Mouse (Mus musculus): ENCODE data around the gene Crybb1. TPM values are rescaled to one million over a fixed set of nuclear protein-coding genes. Genes with fewer than 3 reads are reported as not detected.
A peak's percentile ranks its signal among the peaks of the same experiment; 100 is the strongest.

The Crybb1 gene
- polyA plus RNA-seq (2014; fragmentation: Nextera tagmentation; extraction: Ambion mirVana): 0.29 and 0.84 TPM in 2 replicates

GRCm38 (mm10) chr5:112255426-112255825, at the start of gene Crybb1:
TSS of gene Crybb1 (plus strand) at chr5:112255815.
- Histone ChIP-seq H3K9ac (ENCODE audit: low read length) (no peak within 1 kb of the TSS), H3K27me3 (ENCODE audit: control insufficient read depth, insufficient read depth, low read length) (no peaks in the 10 kb centered on the region), H3K9me3 (ENCODE audit: control insufficient read depth, low read length) (no peaks in the 10 kb centered on the region), H3K36me3 (ENCODE audit: control insufficient read depth, insufficient read depth, low read length) (no peaks in the 10 kb centered on the region), H3K27ac (ENCODE audit: low read depth, low read length) (no peak within 1 kb of the TSS), H3K4me2 (no peak within 1 kb of the TSS), H3K4me3 (ENCODE audit: low read depth, low read length) (no peak within 1 kb of the TSS), H3K4me1 (ENCODE audit: control insufficient read depth, insufficient read depth, low read length) (no peaks in the 10 kb centered on the region; the same call in 1 of the 2 replicates)
- DNase-seq (ENCODE audit: low spot score, missing footprints) (no peak), ATAC-seq (ENCODE audit: low FRiP score) (no peak)
- 57% methylated on average over 3 of the region's 3 CpGs for WGBS

- 27% methylated on average over 16 of the region's 16 CpGs for WGBS
- no peak overlapping the region for H3K9ac ChIP-seq (ENCODE audit: low read length)
Measured at GRCm38 (mm10) chr5:112206543-112207255, 48.9 kb upstream of the Crybb1 start.

GRCm38 (mm10) chr5:112208321-112208720, 47.3 kb upstream of the Crybb1 start:
- WGBS: 44% methylated on average over 4 of the region's 4 CpGs
- Histone ChIP-seq H3K36me3 (ENCODE audit: control insufficient read depth, insufficient read depth, low read length) (no peaks in the 10 kb centered on the region), H3K4me2 (no peak overlapping the region), H3K27ac (ENCODE audit: low read depth, low read length) (no peak overlapping the region), H3K4me3 (ENCODE audit: low read depth, low read length) (no peak overlapping the region), H3K9me3 (ENCODE audit: control insufficient read depth, low read length) (no peaks in the 10 kb centered on the region), H3K9ac (ENCODE audit: low read length) (no peak overlapping the region), H3K27me3 (ENCODE audit: control insufficient read depth, insufficient read depth, low read length) (no peaks in the 10 kb centered on the region), H3K4me1 (ENCODE audit: control insufficient read depth, insufficient read depth, low read length) (peaks cover 14% of the 10 kb centered on the region)
- ATAC-seq (ENCODE audit: low FRiP score) (no peak), DNase-seq (ENCODE audit: low spot score, missing footprints) (no peak)

More at GRCm38 (mm10) chr5:112206543-112207255, 48.9 kb upstream of the Crybb1 start:
- Histone ChIP-seq H3K9me3 (ENCODE audit: control insufficient read depth, low read length) (no peaks in the 10 kb centered on the region), H3K4me3 (ENCODE audit: low read depth, low read length) (no peak overlapping the region), H3K36me3 (ENCODE audit: control insufficient read depth, insufficient read depth, low read length) (no peaks in the 10 kb centered on the region), H3K27ac (ENCODE audit: low read depth, low read length) (no peak overlapping the region), H3K4me2 (peak overlapping the region; percentile 16; the same call in 1 of the 2 replicates), H3K27me3 (ENCODE audit: control insufficient read depth, insufficient read depth, low read length) (no peaks in the 10 kb centered on the region), H3K4me1 (ENCODE audit: control insufficient read depth, insufficient read depth, low read length) (peaks cover 7% of the 10 kb centered on the region)
- DNase-seq (ENCODE audit: low spot score, missing footprints) (peak; percentile 83), ATAC-seq (ENCODE audit: low FRiP score) (no peak)

GRCm38 (mm10) chr5:112210104-112210503, 45.5 kb upstream of the Crybb1 start:
- no peak overlapping the region for H3K4me3 ChIP-seq (ENCODE audit: low read depth, low read length)
- no peaks in the 10 kb centered on the region for H3K36me3 ChIP-seq (ENCODE audit: control insufficient read depth, insufficient read depth, low read length)
- no peak overlapping the region for H3K9ac ChIP-seq (ENCODE audit: low read length)
- no peaks in the 10 kb centered on the region for H3K9me3 ChIP-seq (ENCODE audit: control insufficient read depth, low read length)
- H3K4me1 ChIP-seq (ENCODE audit: control insufficient read depth, insufficient read depth, low read length): peaks cover 32% of the 10 kb centered on the region
- WGBS: 25% methylated on average over 8 of the region's 8 CpGs
- H3K27ac ChIP-seq (ENCODE audit: low read depth, low read length): no peak overlapping the region
- H3K4me2 ChIP-seq: no peak overlapping the region
- ATAC-seq (ENCODE audit: low FRiP score) (no peak), DNase-seq (ENCODE audit: low spot score, missing footprints) (peak; percentile 98)
- no peaks in the 10 kb centered on the region for H3K27me3 ChIP-seq (ENCODE audit: control insufficient read depth, insufficient read depth, low read length)

GRCm38 (mm10) chr5:112211911-112212310, 43.7 kb upstream of the Crybb1 start:
- Histone ChIP-seq H3K36me3 (ENCODE audit: control insufficient read depth, insufficient read depth, low read length) (no peaks in the 10 kb centered on the region), H3K27me3 (ENCODE audit: control insufficient read depth, insufficient read depth, low read length) (no peaks in the 10 kb centered on the region), H3K9ac (ENCODE audit: low read length) (no peak overlapping the region), H3K4me1 (ENCODE audit: control insufficient read depth, insufficient read depth, low read length) (peaks cover 39% of the 10 kb centered on the region), H3K4me3 (ENCODE audit: low read depth, low read length) (no peak overlapping the region), H3K9me3 (ENCODE audit: control insufficient read depth, low read length) (no peaks in the 10 kb centered on the region), H3K27ac (ENCODE audit: low read depth, low read length) (no peak overlapping the region), H3K4me2 (no peak overlapping the region)
- WGBS: 90% methylated on average over 7 of the region's 7 CpGs
- DNase-seq (ENCODE audit: low spot score, missing footprints) (peak; percentile 90), ATAC-seq (ENCODE audit: low FRiP score) (no peak)

GRCm38 (mm10) chr5:112212711-112213264, 42.8 kb upstream of the Crybb1 start:
- DNase-seq (ENCODE audit: low spot score, missing footprints) (peak; percentile 91), ATAC-seq (ENCODE audit: low FRiP score) (peak; percentile 1; the same call in 1 of the 2 replicates)
- Histone ChIP-seq H3K9me3 (ENCODE audit: control insufficient read depth, low read length) (no peaks in the 10 kb centered on the region), H3K27ac (ENCODE audit: low read depth, low read length) (peak overlapping the region; percentile 81), H3K36me3 (ENCODE audit: control insufficient read depth, insufficient read depth, low read length) (no peaks in the 10 kb centered on the region), H3K4me1 (ENCODE audit: control insufficient read depth, insufficient read depth, low read length) (peaks cover 48% of the 10 kb centered on the region), H3K27me3 (ENCODE audit: control insufficient read depth, insufficient read depth, low read length) (no peaks in the 10 kb centered on the region), H3K4me2 (no peak overlapping the region; the same call in 1 of the 2 replicates), H3K9ac (ENCODE audit: low read length) (peak overlapping the region; percentile 48), H3K4me3 (ENCODE audit: low read depth, low read length) (no peak overlapping the region)
- 42% methylated on average over 6 of the region's 6 CpGs for WGBS

GRCm38 (mm10) chr5:112213331-112214240, 42.0 kb upstream of the Crybb1 start:
- H3K4me2 ChIP-seq: peak overlapping the region; percentile 24
- no peaks in the 10 kb centered on the region for H3K27me3 ChIP-seq (ENCODE audit: control insufficient read depth, insufficient read depth, low read length)
- peak overlapping the region; percentile 48 for H3K9ac ChIP-seq (ENCODE audit: low read length)
- H3K4me3 ChIP-seq (ENCODE audit: low read depth, low read length): no peak overlapping the region
- peaks cover 51% of the 10 kb centered on the region for H3K4me1 ChIP-seq (ENCODE audit: control insufficient read depth, insufficient read depth, low read length)
- peak overlapping the region; percentile 81 for H3K27ac ChIP-seq (ENCODE audit: low read depth, low read length)
- DNase-seq (ENCODE audit: low spot score, missing footprints): peak; percentile 94
- 20% methylated on average over 19 of the region's 19 CpGs for WGBS
- no peaks in the 10 kb centered on the region for H3K9me3 ChIP-seq (ENCODE audit: control insufficient read depth, low read length)
- peak; percentile 72 for ATAC-seq (ENCODE audit: low FRiP score)
- H3K36me3 ChIP-seq (ENCODE audit: control insufficient read depth, insufficient read depth, low read length): peaks cover 7% of the 10 kb centered on the region; the same call in 1 of the 2 replicates

- Histone ChIP-seq H3K36me3 (ENCODE audit: control insufficient read depth, insufficient read depth, low read length) (peaks cover 10% of the 10 kb centered on the region), H3K4me2 (no peak overlapping the region), H3K9me3 (ENCODE audit: control insufficient read depth, low read length) (no peaks in the 10 kb centered on the region), H3K9ac (ENCODE audit: low read length) (no peak overlapping the region; the same call in none of the 2 replicates), H3K27ac (ENCODE audit: low read depth, low read length) (peak overlapping the region; percentile 81), H3K4me1 (ENCODE audit: control insufficient read depth, insufficient read depth, low read length) (peaks cover 57% of the 10 kb centered on the region), H3K4me3 (ENCODE audit: low read depth, low read length) (no peak overlapping the region), H3K27me3 (ENCODE audit: control insufficient read depth, insufficient read depth, low read length) (no peaks in the 10 kb centered on the region)
- WGBS: 1% methylated on average over 10 of the region's 10 CpGs
- DNase-seq (ENCODE audit: low spot score, missing footprints): peak; percentile 99
- peak; percentile 15 for ATAC-seq (ENCODE audit: low FRiP score)
Measured at GRCm38 (mm10) chr5:112214419-112214818, 41.2 kb upstream of the Crybb1 start.

Measured in midbrain, embryonic 11.5 days (tissue).